Mouse (Mus musculus) spleen, postnatal 10 days (tissue): ENCODE measurements around the gene Pbx1.
A peak's percentile ranks its signal among the peaks of the same experiment; 100 is the strongest.

Source experiments
- DNase-seq, 2 experiments: peaks; one replicate each; pipeline ENCODE4 v3.0.0; 2021 to 2022; ENCODE audit warnings: low spot score in 2 of 2

Gene Pbx1

DNA sequence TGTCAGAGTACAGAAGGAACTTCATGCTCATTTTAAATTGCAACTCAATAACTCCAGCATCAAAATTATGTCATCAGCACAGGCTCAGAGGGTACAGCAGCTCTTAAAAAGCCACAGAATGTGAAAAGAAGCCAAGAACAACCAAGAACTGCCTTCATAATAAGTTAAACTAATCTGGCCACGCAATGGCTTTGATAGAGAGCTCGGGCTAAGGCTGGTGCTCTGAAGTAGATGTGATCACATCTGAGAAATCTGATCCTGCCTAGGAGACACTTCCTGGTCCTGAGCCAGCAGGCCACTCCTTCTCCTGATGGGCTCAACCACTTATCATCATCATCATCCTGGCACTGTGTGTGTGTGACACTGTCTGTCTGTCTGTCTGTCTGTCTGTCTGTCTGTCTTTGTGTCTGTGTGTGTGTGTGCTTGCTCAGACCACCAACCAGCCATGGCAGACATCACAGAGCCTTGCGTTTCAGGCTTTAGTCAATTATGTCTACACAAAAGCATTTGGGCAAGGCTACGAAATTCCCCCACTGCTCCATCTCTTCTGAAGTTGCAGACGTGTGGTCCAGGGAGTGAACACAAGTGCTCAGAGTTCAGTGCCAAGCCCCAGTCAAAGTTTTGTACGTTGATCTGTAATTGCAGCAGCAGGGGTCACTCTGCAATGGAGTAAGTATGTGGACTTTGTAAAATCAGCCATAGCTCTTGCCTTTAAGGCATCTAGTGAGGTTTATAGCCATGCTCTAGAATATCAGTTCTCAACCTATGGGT, 203.1 kb downstream of the Pbx1 start:
- DNase-seq = no peak

- no peak for DNase-seq
These were observed 205.9 kb downstream of the Pbx1 start for GRCm38 (mm10) chr1:168226150-168226549.

DNA sequence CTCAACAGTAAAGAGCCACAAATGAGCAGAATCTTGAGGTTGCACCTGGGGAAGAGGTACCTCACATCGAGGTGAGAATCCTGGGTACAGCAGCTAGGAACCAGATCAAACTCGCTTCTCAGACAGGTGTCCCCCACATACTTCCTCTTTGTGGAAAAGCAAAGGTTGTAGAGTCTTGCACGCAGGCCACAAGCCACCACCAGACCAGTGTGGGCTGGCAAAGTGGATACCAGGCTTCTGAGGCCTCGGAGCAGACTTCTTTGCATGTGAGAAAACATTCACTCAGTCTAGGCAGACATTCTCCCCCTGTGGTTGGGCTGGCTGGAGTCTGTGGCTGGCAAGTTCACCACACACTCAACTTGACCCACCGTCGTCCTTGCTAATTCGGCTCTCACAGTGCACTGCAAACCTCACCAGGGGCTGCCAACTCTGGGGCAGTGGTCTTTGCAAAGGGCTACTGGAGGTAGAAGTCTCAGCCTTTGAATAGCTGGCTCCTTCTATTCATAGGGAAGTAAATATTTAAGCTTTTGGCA, 206.4 kb downstream of the Pbx1 start:
- no peak for DNase-seq

- DNase-seq = no peak
These were observed 207.9 kb downstream of the Pbx1 start for GRCm38 (mm10) chr1:168224218-168224617.

GRCm38 (mm10) chr1:168222794-168223193, 209.3 kb downstream of the Pbx1 start:
- DNase-seq = no peak

DNA sequence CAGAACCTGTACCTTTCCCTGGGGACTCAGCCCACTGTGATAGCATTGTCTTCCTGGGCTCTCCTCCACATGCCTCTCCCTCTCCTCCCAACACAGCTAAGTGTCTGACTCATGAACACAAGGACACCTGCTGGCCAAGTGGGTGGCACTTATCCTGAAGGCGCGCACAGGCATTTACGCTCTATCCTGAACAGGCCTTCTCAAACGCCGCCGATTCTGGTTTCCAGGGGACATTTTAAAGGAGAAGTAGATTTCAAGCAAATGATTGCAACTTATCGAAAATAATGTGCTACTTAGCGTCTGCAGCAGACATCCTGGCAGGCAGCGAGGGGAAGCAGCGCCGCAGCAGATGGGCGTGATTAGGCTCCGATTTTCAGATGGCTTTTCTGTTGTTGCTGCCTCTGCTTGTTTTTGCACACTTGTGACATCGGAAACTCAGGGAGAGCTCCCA, 211.0 kb downstream of the Pbx1 start:
- DNase-seq = no peak

- DNase-seq = no peak
These were observed 215.9 kb downstream of the Pbx1 start for GRCm38 (mm10) chr1:168215896-168216747.

- no peak for DNase-seq
These were observed 216.6 kb downstream of the Pbx1 start for GRCm38 (mm10) chr1:168215468-168215867.

DNA sequence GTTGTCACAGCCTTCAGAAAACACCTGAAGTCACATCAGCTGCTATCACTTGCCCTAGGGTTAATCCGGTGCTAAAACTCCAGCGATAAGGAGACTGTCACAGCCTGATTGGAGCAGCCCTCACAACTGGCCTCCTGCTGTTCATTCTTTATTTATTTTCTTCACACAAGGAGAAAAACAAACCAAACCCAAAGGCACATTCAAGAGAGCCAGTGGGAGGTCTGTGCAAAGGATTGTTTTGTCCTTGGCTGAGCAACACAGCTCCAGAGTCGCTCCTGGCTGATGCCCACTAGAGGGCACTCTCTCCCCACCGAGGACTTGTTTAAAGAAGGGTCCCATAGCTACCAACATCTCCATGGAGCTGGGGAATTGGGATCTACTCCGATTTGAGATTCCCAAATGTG, 218.0 kb downstream of the Pbx1 start:
- peak; percentile 10 to 51 for DNase-seq

DNA sequence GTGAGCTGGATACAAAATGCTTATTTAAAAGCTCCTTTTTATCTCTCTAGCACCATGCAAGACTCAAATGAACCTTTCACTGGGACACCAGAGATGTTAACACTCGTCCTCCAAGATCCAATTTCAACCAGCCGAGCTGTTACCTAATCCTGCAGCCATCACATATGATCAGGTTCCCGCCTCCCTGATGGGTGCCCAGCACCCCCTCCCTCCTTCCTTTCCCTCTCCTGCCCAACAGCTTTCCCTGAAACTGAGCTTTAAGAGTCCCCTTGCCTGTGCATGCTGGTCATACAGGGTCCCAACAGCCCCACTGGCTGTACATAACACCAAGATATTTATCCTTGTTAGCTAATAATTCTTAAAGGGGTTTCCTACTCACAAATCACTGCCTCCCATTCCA, 218.5 kb downstream of the Pbx1 start:
- no peak for DNase-seq

DNA sequence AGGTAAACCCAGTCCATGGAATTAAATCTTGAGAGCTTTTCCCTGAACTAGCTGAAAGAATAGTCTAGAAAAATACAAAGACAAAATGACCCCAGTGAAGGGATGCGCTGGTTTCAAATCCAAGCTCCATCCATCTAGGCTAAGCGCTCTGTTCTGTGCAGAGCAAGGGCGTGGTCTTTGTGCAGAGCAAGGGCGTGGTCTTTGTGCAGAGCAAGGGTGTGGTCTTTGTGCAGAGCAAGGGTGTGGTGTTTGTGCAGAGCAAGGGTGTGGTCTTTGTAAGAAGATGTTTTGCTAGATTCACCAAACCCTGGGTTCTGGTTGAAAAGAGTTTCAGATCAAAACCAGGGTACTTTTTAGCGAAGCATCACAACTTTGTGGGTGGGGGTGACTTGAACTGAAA, 221.7 kb downstream of the Pbx1 start:
- no peak for DNase-seq

DNA sequence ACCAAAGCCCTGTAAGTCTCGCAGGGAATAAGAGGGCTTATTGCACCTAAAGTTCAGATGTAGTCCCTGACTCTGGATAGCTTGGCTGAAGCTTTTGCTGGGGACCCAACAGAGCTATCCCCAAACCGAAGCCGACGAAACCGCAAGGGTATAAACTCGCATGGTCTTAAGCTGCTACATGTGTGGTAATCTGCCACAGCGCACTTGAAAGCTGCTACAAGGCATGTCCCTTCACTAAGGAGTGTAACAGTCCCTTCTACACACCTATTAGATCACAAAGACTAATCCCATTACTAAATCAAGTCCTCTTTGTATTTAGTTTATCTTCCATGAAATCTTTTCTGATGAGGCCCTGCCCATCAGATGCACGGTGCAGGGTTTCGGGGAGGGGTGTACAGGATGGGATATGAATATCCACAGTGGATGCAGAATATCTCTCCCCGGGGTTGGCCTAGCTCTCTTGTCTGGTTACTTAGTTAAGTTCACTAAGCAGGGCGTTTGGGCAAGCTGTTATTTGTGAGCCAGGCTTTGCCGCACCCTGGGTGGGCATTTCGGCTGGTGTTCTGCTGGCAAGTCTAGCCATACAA, 231.4 kb downstream of the Pbx1 start:
- DNase-seq = no peak

DNA sequence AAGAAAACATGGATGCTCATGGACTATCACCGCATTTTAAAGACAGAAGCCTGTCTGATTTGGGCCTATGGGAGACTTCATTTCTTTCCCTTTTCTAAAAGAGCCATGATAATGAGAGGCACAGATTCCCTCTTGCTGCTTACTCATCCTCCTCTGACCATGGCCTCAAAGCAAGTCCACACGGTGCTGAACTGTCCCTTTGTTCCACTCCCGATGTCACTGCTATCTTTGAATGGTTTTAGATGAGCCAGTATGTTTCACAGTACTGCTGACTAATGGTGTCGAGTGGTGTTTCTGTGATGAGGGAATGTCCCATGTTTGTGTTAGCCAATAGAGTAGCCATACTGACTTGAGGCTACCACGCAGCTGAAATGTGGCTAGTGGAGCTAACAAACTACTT, 233.8 kb downstream of the Pbx1 start:
- DNase-seq = no peak

- DNase-seq = no peak
These were observed 234.2 kb downstream of the Pbx1 start for GRCm38 (mm10) chr1:168197908-168198258.

DNA sequence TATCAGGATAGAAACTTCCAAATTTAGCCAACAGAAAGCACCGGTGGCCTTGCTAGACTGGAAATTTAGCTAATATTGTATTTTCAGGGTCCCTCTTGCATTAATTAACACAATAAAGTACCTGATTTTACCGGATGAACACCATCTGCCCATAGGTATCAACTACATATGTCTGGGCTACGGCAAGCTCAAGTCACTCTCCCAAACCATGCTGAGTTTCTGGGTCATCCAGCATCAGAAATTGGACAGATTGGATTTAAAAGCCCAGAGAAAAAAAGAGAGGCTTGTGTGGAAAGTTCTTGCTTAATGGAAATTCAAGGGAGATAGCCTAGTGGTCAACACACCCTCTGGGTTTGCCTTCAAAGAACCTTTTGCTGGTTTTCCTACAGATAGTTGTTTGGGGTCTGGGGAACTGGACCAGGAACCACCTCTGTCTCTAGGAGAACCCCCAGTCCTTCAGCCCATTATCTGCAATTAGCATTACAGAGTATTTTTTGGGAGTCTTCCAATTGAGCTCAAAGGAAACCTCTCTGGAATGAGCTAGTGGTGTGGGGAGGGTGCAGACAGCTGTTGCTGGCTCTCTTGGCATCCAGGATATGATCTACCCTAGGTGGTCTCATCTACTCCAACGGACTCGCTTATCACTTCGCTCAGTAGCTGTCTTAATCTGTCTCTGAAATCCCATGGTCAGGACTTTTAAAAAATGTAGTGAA, 234.7 kb downstream of the Pbx1 start:
- no peak for DNase-seq

DNA sequence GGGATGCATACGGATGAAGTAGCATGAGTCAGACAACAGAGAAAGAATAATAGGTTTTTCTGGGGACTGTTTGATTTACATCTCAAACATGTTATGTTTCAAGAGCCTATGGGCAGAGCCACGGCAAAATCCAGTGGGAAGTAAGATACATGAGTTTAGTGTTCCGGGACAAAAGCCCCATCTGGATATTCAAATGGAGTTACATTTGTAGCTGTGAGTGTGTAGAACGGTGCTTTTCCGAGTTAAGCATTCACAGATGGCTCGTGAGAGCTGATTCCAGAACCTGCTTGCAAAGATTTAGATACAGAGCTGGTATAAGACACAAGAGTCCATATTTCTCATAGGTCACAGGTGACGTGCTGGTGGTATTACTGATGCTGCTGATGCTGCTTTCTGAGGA, 238.7 kb downstream of the Pbx1 start:
- DNase-seq = no peak

- no peak for DNase-seq
These were observed 249.3 kb downstream of the Pbx1 start for GRCm38 (mm10) chr1:168182816-168183215.

GRCm38 (mm10) chr1:168180622-168181441, 251.2 kb downstream of the Pbx1 start:
- DNase-seq = no peak

GRCm38 (mm10) chr1:168179691-168180090, 252.4 kb downstream of the Pbx1 start:
- no peak for DNase-seq

DNA sequence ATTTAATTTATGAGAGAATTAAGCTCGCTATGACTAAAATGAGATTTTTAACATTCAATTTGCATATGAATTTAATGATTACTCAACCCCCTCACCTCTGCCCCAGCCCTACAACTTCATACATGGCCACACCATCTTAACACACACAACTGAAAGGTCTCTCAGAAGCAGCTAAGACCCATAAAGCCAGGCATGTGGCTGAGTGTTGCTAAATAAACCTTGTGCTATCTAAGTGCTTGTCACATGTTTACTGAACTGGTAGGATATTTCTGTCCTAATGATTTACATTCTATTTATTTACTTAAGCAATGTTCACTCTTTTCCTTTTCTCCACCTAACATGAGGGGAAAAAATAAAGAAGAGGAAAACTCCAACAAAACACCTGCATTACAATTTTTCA, 253.5 kb downstream of the Pbx1 start:
- DNase-seq = no peak

- no peak for DNase-seq
These were observed 256.5 kb downstream of the Pbx1 start for GRCm38 (mm10) chr1:168175586-168175985.
